Mouse (Mus musculus) MN1 (cell line): ENCODE data around the gene Il11ra1.
"Not testable (repeated sequence)": the region's sequence is repeated elsewhere in the genome, so short reads cannot be mapped to it uniquely, and the experiment has no call there.

Source experiments
- DNase-seq: peaks from one replicate; pipeline ENCODE4 v3.0.0-alpha.2; 2016; ENCODE audit warnings: low spot score

The Il11ra1 gene

GRCm38 (mm10) chr4:41782711-41783110 is 82.9 kb downstream of the Il11ra1 start:
- DNase-seq = not testable (repeated sequence)

DNA sequence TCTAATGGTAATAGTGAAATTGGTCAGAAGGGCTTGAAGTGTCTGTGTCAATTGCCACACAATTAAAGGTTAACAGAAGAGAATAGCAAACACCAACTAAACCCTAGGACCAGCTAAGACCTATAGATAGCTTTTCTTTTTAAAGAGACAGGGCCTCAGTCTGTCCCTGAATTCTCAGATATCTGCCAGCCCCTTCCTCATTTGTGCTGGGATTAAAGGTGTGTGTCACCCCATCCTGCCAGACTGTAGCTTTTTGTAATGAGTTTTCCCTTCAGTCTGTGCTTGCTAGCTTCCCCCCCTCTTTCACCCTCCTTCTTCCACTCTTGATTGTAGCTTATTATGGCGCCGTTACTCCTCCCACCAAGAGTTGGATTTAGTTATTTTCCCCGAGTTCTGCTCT is 83.4 kb downstream of the Il11ra1 start:
- not testable (repeated sequence) for DNase-seq
